Mouse (Mus musculus) adrenal gland, postnatal 0 days (tissue): ENCODE results near the gene E2f2. TPM values are rescaled to one million over a fixed set of nuclear protein-coding genes. Genes with fewer than 3 reads are reported as not detected.

ENCODE experiments used
- polyA plus RNA-seq: library from polyadenylated mRNA; unstranded; fragments of >200 nt; fragmentation: Nextera tagmentation; extraction: Ambion mirVana; gene quantifications from 2 replicates; pipeline ENCODE4 v1.2.1, GENCODE M21; 2015

The E2f2 gene
- 6.0 and 6.9 TPM in 2 replicates for polyA plus RNA-seq

GRCm38 (mm10) chr4:136172011-136172541 is at the start of gene E2f2:
Gene E2f2 (plus strand): TSS chr4:136172394.

GRCm38 (mm10) chr4:136143193-136143976 is 28.8 kb upstream of the E2f2 start, which contains the start of gene Id3:
Gene Id3 (plus strand): TSS chr4:136143497.

GRCm38 (mm10) chr4:136206033-136206893 is 34.1 kb downstream of the E2f2 start, which contains the start of gene Asap3:
Gene Asap3 (plus strand): TSS chr4:136206365.

Other genes with a start within 250 kb of the E2f2 start
- 77.8 and 87.6 TPM in 2 replicates for gene Hmgcl, start 225.9 kb upstream of the E2f2 start, polyA plus RNA-seq
- gene Gale, start 208.7 kb upstream of the E2f2 start, polyA plus RNA-seq = 11.1 and 13.1 TPM in 2 replicates
- 60.9 and 77.5 TPM in 2 replicates for gene Lypla2, start 199.8 kb upstream of the E2f2 start, polyA plus RNA-seq
- 41.3 and 53.7 TPM in 2 replicates for gene Pithd1, start 185.1 kb upstream of the E2f2 start, polyA plus RNA-seq
- 16.7 and 25.8 TPM in 2 replicates for gene Eloa, start 150.6 kb upstream of the E2f2 start, polyA plus RNA-seq
- gene Rpl11, start 119.0 kb upstream of the E2f2 start, polyA plus RNA-seq = 454 and 620 TPM in 2 replicates
- 210 and 233 TPM in 2 replicates for gene Id3, start 28.9 kb upstream of the E2f2 start, polyA plus RNA-seq
- 4.4 and 6.0 TPM in 2 replicates for gene Asap3, start 34.0 kb downstream of the E2f2 start, polyA plus RNA-seq
- gene Tcea3, start 75.3 kb downstream of the E2f2 start, polyA plus RNA-seq = 9.7 and 14.1 TPM in 2 replicates
- 10.1 and 11.5 TPM in 2 replicates for gene Zfp46, start 112.3 kb downstream of the E2f2 start, polyA plus RNA-seq
- gene Hnrnpr, start 138.5 kb downstream of the E2f2 start, polyA plus RNA-seq = 66.3 and 85.8 TPM in 2 replicates